Mouse (Mus musculus) limb, embryonic 13.5 days (tissue): ENCODE results near the gene Lrrc15. TPM values are rescaled to one million over a fixed set of nuclear protein-coding genes. Genes with fewer than 3 reads are reported as not detected.
A peak's percentile ranks its signal among the peaks of the same experiment; 100 is the strongest.

ENCODE experiments used
- ATAC-seq: fragments of 200-750 bp; cut with Nextera tagmentation; 2 replicates; pipeline ENCODE4 v1.8.0; 2017; ENCODE audit warnings: low read depth, moderate number of reproducible peaks, moderate TSS enrichment; ENCODE audit not compliant: low FRiP score
- H3K27ac ChIP-seq: fragments of 300-500 bp; sonication (generic); 2 replicates; pipeline ENCODE4 v1.5.1; 2015; ENCODE audit warnings: inconsistent platforms, mild to moderate bottlenecking, moderate library complexity
- H3K27me3 ChIP-seq: fragments of 300-500 bp; sonication (generic); 2 replicates; pipeline ENCODE4 v1.6.1; 2015; ENCODE audit warnings: mild to moderate bottlenecking, inconsistent platforms
- H3K36me3 ChIP-seq: fragments of 300-500 bp; sonication (generic); 2 replicates; pipeline ENCODE4 v1.6.1; 2015; ENCODE audit warnings: inconsistent platforms, mild to moderate bottlenecking, moderate library complexity
- H3K4me1 ChIP-seq: fragments of 300-500 bp; sonication (generic); 2 replicates; pipeline ENCODE4 v1.6.1; 2015; ENCODE audit warnings: inconsistent platforms
- H3K4me2 ChIP-seq: fragments of 300-500 bp; sonication (generic); replicated peaks from 2 replicates; pipeline ENCODE4 v1.6.1; 2015; ENCODE audit warnings: inconsistent platforms, mild to moderate bottlenecking, moderate library complexity
- H3K4me3 ChIP-seq: fragments of 300-500 bp; sonication (generic); 2 replicates; pipeline ENCODE4 v1.5.1; 2015; ENCODE audit warnings: moderate library complexity, mild to moderate bottlenecking, inconsistent platforms
- H3K9ac ChIP-seq: fragments of 300-500 bp; sonication (generic); 2 replicates; pipeline ENCODE4 v1.6.1; 2015; ENCODE audit warnings: mild to moderate bottlenecking, inconsistent platforms
- H3K9me3 ChIP-seq: fragments of 300-500 bp; sonication (generic); 2 replicates; pipeline ENCODE4 v1.6.1; 2016; ENCODE audit warnings: inconsistent platforms
- WGBS: fragments of 180-500 bp; shearing (Covaris S2); methylation state at CpG from one replicate; pipeline ENCODE4 v1.1.7; 2015; 5-methylcytosine and 5-hydroxymethylcytosine counted together
- polyA plus RNA-seq: library from polyadenylated mRNA; unstranded; fragments of >200 nt; fragmentation: Nextera tagmentation; extraction: Ambion mirVana; gene quantifications from 2 replicates; pipeline ENCODE4 v1.2.1, GENCODE M21; 2015

Gene Lrrc15
- 0.87 and 1.1 TPM in 2 replicates for polyA plus RNA-seq

DNA sequence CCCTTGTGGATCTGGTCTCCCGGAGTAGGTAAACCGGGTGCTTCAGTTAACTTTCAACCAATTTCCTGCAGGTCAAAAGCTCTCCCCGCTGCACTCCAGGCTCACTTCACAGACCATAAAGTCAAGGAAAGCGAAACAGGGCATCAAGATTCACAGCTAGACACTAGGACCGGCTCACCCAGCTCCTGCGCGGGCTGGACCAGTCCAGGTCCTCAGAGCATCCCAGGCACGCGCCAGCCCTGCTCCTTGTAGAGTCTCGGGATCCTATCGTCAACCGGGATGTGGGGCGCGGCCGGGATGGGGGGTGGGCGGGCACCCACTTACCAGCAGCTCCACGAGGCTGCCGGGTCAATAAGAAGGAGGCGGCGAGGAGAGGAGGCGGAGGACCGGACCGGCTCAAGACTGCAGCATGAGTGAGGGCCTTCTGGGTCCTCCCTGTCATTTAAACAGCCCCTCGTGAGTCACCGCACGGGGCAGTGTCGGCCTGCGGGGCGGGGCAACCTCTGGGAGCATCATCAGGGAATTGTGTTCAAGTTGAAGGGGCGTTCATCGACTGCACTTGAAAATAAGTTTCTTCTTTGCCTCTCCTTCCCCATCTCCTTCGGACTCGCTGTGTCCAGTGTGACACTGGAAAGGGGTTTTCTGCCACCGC is at the start of gene Lrrc15:
Gene Lrrc15, minus strand, starts transcription at position 413 of the 652 bp plus-strand sequence.
- no peak for ATAC-seq
- Histone ChIP-seq H3K9me3 (no peaks in the 10 kb centered on the region), H3K27me3 (peaks cover 30% of the 10 kb centered on the region), H3K36me3 (no peaks in the 10 kb centered on the region), H3K9ac (peak within 1 kb of the TSS; percentile 61), H3K4me2 (peak within 1 kb of the TSS; percentile 73), H3K27ac (no peak within 1 kb of the TSS), H3K4me1 (peaks cover 47% of the 10 kb centered on the region), H3K4me3 (peak within 1 kb of the TSS; percentile 38)
- 4% methylated on average over 34 of the region's 34 CpGs for WGBS

- no peaks in the 10 kb centered on the region for H3K9me3 ChIP-seq
- H3K27me3 ChIP-seq = peaks cover 28% of the 10 kb centered on the region
- no peak overlapping the region for H3K9ac ChIP-seq
- H3K36me3 ChIP-seq = peaks cover 19% of the 10 kb centered on the region
- peaks cover 9% of the 10 kb centered on the region for H3K4me1 ChIP-seq
- H3K27ac ChIP-seq = no peak overlapping the region
- no peak for ATAC-seq
- H3K4me3 ChIP-seq = no peak overlapping the region
- no peak overlapping the region for H3K4me2 ChIP-seq
Observed at GRCm38 (mm10) chr16:30314236-30314635, 31.2 kb upstream of the Lrrc15 start.

GRCm38 (mm10) chr16:30310647-30311046 is 27.6 kb upstream of the Lrrc15 start, which contains the start of gene Gp5:
Gene Gp5 (minus strand): TSS chr16:30310779.
- Histone ChIP-seq H3K36me3 (peaks cover 9% of the 10 kb centered on the region), H3K4me3 (peak within 1 kb of the TSS; percentile 61), H3K4me1 (peaks cover 20% of the 10 kb centered on the region), H3K9me3 (no peaks in the 10 kb centered on the region), H3K27ac (no peak within 1 kb of the TSS), H3K4me2 (peak within 1 kb of the TSS; percentile 99), H3K9ac (0 out of 2 replicates have a peak within 1 kb of the TSS, but pooled peaks have one; percentile 27), H3K27me3 (peaks cover 64% of the 10 kb centered on the region)
- no peak for ATAC-seq

- peaks cover 67% of the 10 kb centered on the region for H3K27me3 ChIP-seq
Observed at GRCm38 (mm10) chr16:30310171-30310515, 27.1 kb upstream of the Lrrc15 start.

GRCm38 (mm10) chr16:30309395-30310170 is 26.5 kb upstream of the Lrrc15 start:
- Histone ChIP-seq H3K9me3 (no peaks in the 10 kb centered on the region), H3K36me3 (0 out of 2 replicates have a peak, but pooled peaks cover 4% of the 10 kb centered on the region), H3K4me2 (peak overlapping the region; percentile 99), H3K27ac (no peak overlapping the region), H3K4me3 (peak overlapping the region; percentile 61), H3K27me3 (peaks cover 70% of the 10 kb centered on the region), H3K4me1 (peaks cover 20% of the 10 kb centered on the region), H3K9ac (0 out of 2 replicates have a peak overlapping the region, but pooled peaks have one; percentile 27)
- WGBS = 4% methylated on average over 34 of the region's 34 CpGs
- no peak for ATAC-seq

More at GRCm38 (mm10) chr16:30310171-30310515, 27.1 kb upstream of the Lrrc15 start:
- Histone ChIP-seq H3K9me3 (no peaks in the 10 kb centered on the region), H3K27ac (no peak overlapping the region), H3K9ac (no peak overlapping the region), H3K4me3 (peak overlapping the region; percentile 61; the same call in 1 of the 2 replicates), H3K4me1 (peaks cover 20% of the 10 kb centered on the region), H3K36me3 (peaks cover 6% of the 10 kb centered on the region; the same call in 1 of the 2 replicates), H3K4me2 (peak overlapping the region; percentile 99; the same call in 1 of the 2 replicates)
- WGBS = 49% methylated on average over 8 of the region's 8 CpGs
- no peak for ATAC-seq

DNA sequence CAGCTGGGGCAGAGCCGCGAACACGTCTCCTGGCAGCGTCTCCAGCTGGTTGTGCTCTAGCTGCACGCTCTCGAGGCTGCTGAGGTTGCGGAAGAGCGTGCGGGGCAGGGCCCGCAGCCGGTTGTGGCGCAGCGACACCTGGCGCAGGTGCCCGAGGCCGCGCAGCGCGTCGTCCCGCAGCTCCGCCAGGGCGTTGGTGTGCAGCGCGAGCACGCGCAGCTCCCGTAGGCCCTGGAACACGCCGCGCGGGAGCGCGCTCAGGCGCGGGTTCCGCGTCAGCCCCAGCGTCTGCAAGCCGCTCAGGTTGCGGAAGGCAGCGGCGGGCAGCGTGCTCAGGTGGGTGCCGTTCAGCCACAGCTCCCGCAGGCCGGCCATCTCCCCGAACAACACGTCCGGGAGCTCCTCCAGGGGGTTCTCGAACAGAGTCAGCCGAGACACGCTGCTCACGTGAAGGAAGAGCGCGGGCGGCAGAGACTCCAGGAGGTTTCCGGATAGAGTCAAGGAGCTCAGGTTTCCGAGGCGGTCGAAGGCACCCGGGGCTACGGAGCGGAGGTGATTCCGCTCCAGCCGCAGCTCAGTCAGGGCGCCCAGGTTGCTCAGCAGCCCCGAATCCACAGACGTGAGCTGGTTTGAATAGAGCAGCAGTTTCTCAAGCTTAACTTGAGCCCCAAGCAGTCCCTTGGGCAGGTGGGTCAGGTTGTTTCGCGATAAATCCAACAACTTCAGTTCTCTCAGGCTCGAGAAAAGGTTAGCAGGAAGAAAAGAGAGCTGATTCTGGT is 25.7 kb upstream of the Lrrc15 start:
- H3K4me1 ChIP-seq = peaks cover 20% of the 10 kb centered on the region
- H3K4me3 ChIP-seq = peak overlapping the region; percentile 61
- peak; percentile 52; the same call in 1 of the 2 replicates for ATAC-seq
- H3K27me3 ChIP-seq = peaks cover 78% of the 10 kb centered on the region
- H3K9ac ChIP-seq = peak overlapping the region; percentile 66
- under 1% methylated on average over 72 of the region's 72 CpGs for WGBS
- no peak overlapping the region for H3K27ac ChIP-seq
- H3K36me3 ChIP-seq = 0 out of 2 replicates have a peak, but pooled peaks cover 4% of the 10 kb centered on the region
- no peaks in the 10 kb centered on the region for H3K9me3 ChIP-seq
- H3K4me2 ChIP-seq = peak overlapping the region; percentile 99

GRCm38 (mm10) chr16:30307961-30308615 is 25.0 kb upstream of the Lrrc15 start:
- WGBS = 13% methylated on average over 29 of the region's 29 CpGs
- Histone ChIP-seq H3K4me3 (peak overlapping the region; percentile 61), H3K9ac (peak overlapping the region; percentile 66), H3K4me2 (peak overlapping the region; percentile 99), H3K27me3 (peaks cover 85% of the 10 kb centered on the region), H3K4me1 (peaks cover 20% of the 10 kb centered on the region), H3K27ac (no peak overlapping the region), H3K36me3 (0 out of 2 replicates have a peak, but pooled peaks cover 4% of the 10 kb centered on the region), H3K9me3 (no peaks in the 10 kb centered on the region)
- no peak for ATAC-seq

GRCm38 (mm10) chr16:30307306-30307705 is 24.2 kb upstream of the Lrrc15 start:
- ATAC-seq = no peak
- 0 out of 2 replicates have a peak, but pooled peaks cover 4% of the 10 kb centered on the region for H3K36me3 ChIP-seq
- WGBS = 53% methylated on average over 12 of the region's 12 CpGs
- H3K4me2 ChIP-seq = no peak overlapping the region
- no peak overlapping the region for H3K9ac ChIP-seq
- peaks cover 90% of the 10 kb centered on the region for H3K27me3 ChIP-seq
- no peak overlapping the region for H3K27ac ChIP-seq
- no peaks in the 10 kb centered on the region for H3K9me3 ChIP-seq
- no peak overlapping the region for H3K4me3 ChIP-seq
- H3K4me1 ChIP-seq = peaks cover 20% of the 10 kb centered on the region

GRCm38 (mm10) chr16:30306102-30306501 is 23.0 kb upstream of the Lrrc15 start:
- no peak overlapping the region for H3K4me3 ChIP-seq
- no peak overlapping the region for H3K27ac ChIP-seq
- no peak for ATAC-seq
- no peaks in the 10 kb centered on the region for H3K36me3 ChIP-seq
- H3K9me3 ChIP-seq = no peaks in the 10 kb centered on the region
- peaks cover 86% of the 10 kb centered on the region for H3K27me3 ChIP-seq
- 85% methylated on average over 4 of the region's 4 CpGs for WGBS
- peaks cover 20% of the 10 kb centered on the region for H3K4me1 ChIP-seq
- H3K4me2 ChIP-seq = no peak overlapping the region
- H3K9ac ChIP-seq = no peak overlapping the region

DNA sequence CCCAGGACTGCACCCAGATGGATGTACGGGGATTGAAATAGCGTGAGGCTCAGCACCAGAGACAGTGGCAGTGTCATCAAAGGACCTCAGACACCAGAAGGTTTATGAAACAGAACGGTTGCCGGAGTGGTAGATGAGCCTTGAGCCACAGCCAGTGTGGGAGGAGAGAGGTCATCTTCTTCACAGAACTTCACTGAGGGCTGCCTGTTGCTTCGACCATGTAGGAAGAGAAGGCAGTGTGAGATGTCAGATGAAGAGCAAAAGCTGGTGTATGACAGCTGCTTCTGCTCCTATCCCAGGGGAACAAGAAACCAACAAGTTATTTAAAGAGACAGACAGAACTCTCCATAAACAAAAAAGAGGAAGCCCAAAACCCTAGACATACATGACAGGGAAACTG is 21.2 kb upstream of the Lrrc15 start:
- Histone ChIP-seq H3K4me1 (peaks cover 11% of the 10 kb centered on the region), H3K27me3 (peaks cover 67% of the 10 kb centered on the region)
- WGBS = 61% methylated on average over 5 of the region's 5 CpGs

GRCm38 (mm10) chr16:30303411-30303810 is 20.4 kb upstream of the Lrrc15 start:
- Histone ChIP-seq H3K9ac (no peak overlapping the region), H3K4me1 (peaks cover 4% of the 10 kb centered on the region), H3K27ac (no peak overlapping the region), H3K4me3 (no peak overlapping the region), H3K4me2 (no peak overlapping the region), H3K27me3 (peaks cover 59% of the 10 kb centered on the region), H3K36me3 (no peaks in the 10 kb centered on the region), H3K9me3 (no peaks in the 10 kb centered on the region)
- WGBS = 89% methylated on average over 2 of the region's 2 CpGs
- ATAC-seq = no peak

More for the DNA sequence above, 21.2 kb upstream of the Lrrc15 start:
- Histone ChIP-seq H3K27ac (no peak overlapping the region), H3K36me3 (no peaks in the 10 kb centered on the region), H3K9ac (no peak overlapping the region), H3K4me2 (no peak overlapping the region), H3K4me3 (no peak overlapping the region), H3K9me3 (no peaks in the 10 kb centered on the region)
- no peak for ATAC-seq
